Mouse (Mus musculus) intestine, embryonic 14.5 days (tissue): ENCODE data around the gene Vipr1. TPM values are rescaled to one million over a fixed set of nuclear protein-coding genes. Genes with fewer than 3 reads are reported as not detected.
A peak's percentile ranks its signal among the peaks of the same experiment; 100 is the strongest.
"Not testable (repeated sequence)": the region's sequence is repeated elsewhere in the genome, so short reads cannot be mapped to it uniquely, and the experiment has no call there.

ENCODE experiments used
- ATAC-seq: fragments of 200-750 bp; cut with Nextera tagmentation; replicated peaks from 2 replicates; pipeline ENCODE4 v1.8.0; 2017; ENCODE audit warnings: low read depth, moderate number of reproducible peaks, moderate TSS enrichment, moderate library complexity; ENCODE audit not compliant: low FRiP score, low TSS enrichment
- DNase-seq: peaks from one replicate; pipeline ENCODE4 v3.0.0-alpha.2; 2018; ENCODE audit warnings: low spot score
- H3K27ac ChIP-seq: fragments of 300-500 bp; sonication (generic); 2 replicates; pipeline ENCODE4 v1.5.1; 2014; ENCODE audit warnings: low read depth, mild to moderate bottlenecking, control low read depth
- H3K27me3 ChIP-seq: fragments of 300-500 bp; sonication (generic); replicated peaks from 2 replicates; pipeline ENCODE4 v1.6.1; 2014; ENCODE audit warnings: low read length, control low read depth; ENCODE audit not compliant: control insufficient read depth, insufficient read depth
- H3K36me3 ChIP-seq: fragments of 300-500 bp; sonication (generic); 2 replicates; pipeline ENCODE4 v1.6.1; 2014; ENCODE audit warnings: low read length, control low read depth; ENCODE audit not compliant: control insufficient read depth, insufficient read depth
- H3K4me1 ChIP-seq: fragments of 300-500 bp; sonication (generic); replicated peaks from 2 replicates; pipeline ENCODE4 v1.6.1; 2014; ENCODE audit warnings: low read length, control low read depth, mixed read lengths; ENCODE audit not compliant: control insufficient read depth, insufficient read depth
- H3K4me2 ChIP-seq: fragments of 300-500 bp; sonication (generic); 2 replicates; pipeline ENCODE4 v1.6.1; 2014; ENCODE audit warnings: low read length
- H3K4me3 ChIP-seq: fragments of 300-500 bp; sonication (generic); 2 replicates; pipeline ENCODE4 v1.5.1; 2014; ENCODE audit warnings: low read depth, low read length, control low read depth, mixed read lengths
- H3K9ac ChIP-seq: fragments of 300-500 bp; sonication (generic); 2 replicates; pipeline ENCODE4 v1.6.1; 2014; ENCODE audit warnings: mild to moderate bottlenecking, low read length
- H3K9me3 ChIP-seq: fragments of 300-500 bp; sonication (generic); 2 replicates; pipeline ENCODE4 v1.6.1; 2016; ENCODE audit warnings: low read length, control low read depth; ENCODE audit not compliant: control insufficient read depth
- WGBS: fragments of 180-500 bp; shearing (Covaris S2); extraction: QIAGEN DNeasy Blood & Tissue Kit; methylation state at CpG from one replicate; pipeline ENCODE4 v1.1.7; 2014; 5-methylcytosine and 5-hydroxymethylcytosine counted together
- polyA plus RNA-seq: library from polyadenylated mRNA; unstranded; fragments of >200 nt; fragmentation: Nextera tagmentation; extraction: Ambion mirVana; gene quantifications from 2 replicates; pipeline ENCODE4 v1.2.1, GENCODE M21; 2014

Vipr1 gene
- polyA plus RNA-seq: 3.9 and 5.9 TPM in 2 replicates

DNA sequence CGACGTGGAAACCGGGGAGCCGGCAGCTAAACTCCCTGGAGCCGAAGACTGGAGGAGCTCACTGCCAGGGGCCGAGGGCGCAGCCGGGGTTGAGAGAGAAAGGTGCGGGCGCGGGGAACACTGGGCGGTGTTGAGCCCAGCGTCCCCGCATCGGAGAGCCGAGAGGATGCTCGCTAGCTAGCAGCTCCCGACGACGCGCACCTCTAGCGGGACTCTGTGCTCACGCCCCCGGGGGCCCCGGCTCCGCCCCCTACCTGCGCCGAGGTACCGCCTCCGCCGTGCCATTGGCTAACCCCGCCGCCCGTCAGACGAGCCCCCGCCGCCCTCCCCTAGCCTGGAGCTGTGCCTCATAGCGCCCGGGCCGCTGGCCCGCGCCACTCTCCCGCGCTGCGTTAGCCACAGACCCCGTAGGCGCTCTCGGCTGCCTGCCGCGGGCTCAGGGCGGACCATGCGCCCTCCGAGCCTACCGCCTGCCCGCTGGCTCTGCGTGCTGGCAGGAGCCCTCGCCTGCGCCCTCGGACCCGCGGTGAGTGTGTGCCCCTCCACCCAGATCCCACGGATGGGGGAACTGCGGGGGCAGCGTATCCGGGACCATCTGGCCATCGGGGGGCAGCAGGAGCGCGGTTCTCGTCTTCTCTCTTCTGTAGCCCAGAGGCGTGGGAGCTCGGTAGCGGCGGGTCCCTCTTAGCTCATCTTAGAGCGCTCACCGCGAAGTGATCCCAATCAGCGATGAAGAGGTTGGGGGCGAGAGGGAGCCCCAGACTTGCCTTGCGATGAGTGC, at the start of gene Vipr1:
TSS of gene Vipr1 (plus strand) at position 316 of the 781 bp plus-strand sequence.
- no peaks in the 10 kb centered on the region for H3K36me3 ChIP-seq

DNA sequence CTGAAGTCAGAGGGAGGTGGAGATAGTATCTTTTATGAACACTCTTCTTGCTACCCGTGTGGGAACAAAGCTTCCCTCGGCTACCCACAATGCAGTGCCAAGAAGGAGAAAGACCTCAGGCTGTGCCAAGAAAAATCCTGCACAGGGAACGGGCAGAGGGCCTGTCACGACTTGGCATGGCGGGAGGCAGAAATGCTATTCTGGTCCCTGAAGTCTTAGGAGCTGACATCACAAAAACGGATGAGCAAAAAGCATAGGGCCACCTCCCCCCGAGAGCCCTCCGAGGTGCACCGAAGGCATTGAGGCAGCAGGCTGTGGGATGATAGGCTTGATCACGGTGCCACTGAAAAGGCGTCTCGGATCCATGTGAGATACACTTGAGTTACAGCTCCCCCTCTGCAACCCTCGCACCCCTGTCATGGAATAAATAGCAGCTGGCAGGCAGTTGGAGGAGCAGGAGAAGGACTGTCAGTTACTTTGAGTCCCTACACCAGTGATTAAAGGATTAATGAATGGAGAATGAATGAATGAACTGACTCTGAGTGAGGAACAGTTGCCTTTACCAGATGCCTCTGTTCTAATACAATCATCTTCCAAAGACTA, 49.5 kb upstream of the Vipr1 start:
- Histone ChIP-seq H3K9ac (no peak overlapping the region), H3K36me3 (no peaks in the 10 kb centered on the region), H3K27me3 (no peaks in the 10 kb centered on the region), H3K4me1 (peaks cover 5% of the 10 kb centered on the region; the same call in 1 of the 2 replicates), H3K9me3 (peaks cover 8% of the 10 kb centered on the region), H3K4me2 (no peak overlapping the region), H3K4me3 (no peak overlapping the region), H3K27ac (no peak overlapping the region)
- ATAC-seq (no peak), DNase-seq (no peak)
- WGBS: 83% methylated on average over 13 of the region's 13 CpGs

More for the DNA sequence above, at the start of gene Vipr1:
- Histone ChIP-seq H3K4me1 (peaks cover 9% of the 10 kb centered on the region), H3K9me3 (no peaks in the 10 kb centered on the region), H3K4me2 (peak within 1 kb of the TSS; percentile 66), H3K9ac (peak within 1 kb of the TSS; percentile 39), H3K4me3 (peak within 1 kb of the TSS; percentile 37), H3K27me3 (peaks cover 54% of the 10 kb centered on the region), H3K27ac (no peak within 1 kb of the TSS)
- peak; percentile 90 for DNase-seq
- ATAC-seq: peak; percentile 88
- under 1% methylated on average over 70 of the region's 79 CpGs for WGBS

DNA sequence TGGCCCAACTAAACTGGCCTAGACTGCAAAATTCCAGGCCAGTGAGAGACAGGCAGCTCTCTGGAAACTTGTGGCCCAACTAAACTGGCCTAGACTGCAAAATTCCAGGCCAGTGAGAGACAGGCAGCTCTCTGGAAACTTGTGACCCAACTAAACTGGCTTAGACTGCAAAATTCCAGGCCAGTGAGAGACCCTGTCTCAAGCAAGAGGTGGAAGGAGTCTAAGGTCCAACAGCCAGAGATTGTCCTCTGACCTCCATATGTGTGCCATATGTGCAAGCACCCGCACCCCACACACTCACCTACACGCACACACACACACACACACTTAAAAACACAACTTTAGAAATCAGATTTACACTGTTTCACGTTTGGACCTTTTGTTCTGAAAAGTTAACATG, 48.7 kb upstream of the Vipr1 start:
- not testable (repeated sequence) for DNase-seq, H3K9me3 ChIP-seq, H3K4me2 ChIP-seq, H3K27ac ChIP-seq, H3K9ac ChIP-seq, H3K27me3 ChIP-seq, H3K4me1 ChIP-seq, H3K36me3 ChIP-seq, H3K4me3 ChIP-seq, ATAC-seq
- 88% methylated on average over 3 of the region's 3 CpGs for WGBS

DNA sequence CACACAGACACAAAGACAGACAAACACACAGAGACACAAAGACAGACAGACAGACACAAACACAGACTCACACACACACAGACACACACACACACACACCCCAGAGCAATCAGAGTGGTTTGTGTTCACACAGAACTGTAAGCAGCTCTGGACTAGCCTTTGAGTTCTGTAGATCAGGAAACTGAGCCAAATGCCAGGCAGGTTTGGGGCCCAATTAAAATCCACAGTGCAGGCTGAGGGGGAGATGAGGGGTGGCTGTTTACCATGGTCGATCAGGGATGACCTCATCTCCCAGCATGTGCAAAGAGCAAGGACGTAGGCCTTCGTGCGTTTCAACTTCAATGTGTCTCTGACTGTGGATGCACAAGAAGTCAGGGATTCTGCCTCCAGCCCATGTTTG, 47.7 kb upstream of the Vipr1 start:
- Histone ChIP-seq H3K9me3 (no peaks in the 10 kb centered on the region), H3K4me2 (no peak overlapping the region), H3K36me3 (no peaks in the 10 kb centered on the region), H3K9ac (no peak overlapping the region), H3K27me3 (no peaks in the 10 kb centered on the region), H3K27ac (no peak overlapping the region), H3K4me3 (no peak overlapping the region), H3K4me1 (0 out of 2 replicates have a peak, but pooled peaks cover 2% of the 10 kb centered on the region)
- DNase-seq: no peak
- ATAC-seq: no peak
- WGBS: 49% methylated on average over 4 of the region's 4 CpGs

DNA sequence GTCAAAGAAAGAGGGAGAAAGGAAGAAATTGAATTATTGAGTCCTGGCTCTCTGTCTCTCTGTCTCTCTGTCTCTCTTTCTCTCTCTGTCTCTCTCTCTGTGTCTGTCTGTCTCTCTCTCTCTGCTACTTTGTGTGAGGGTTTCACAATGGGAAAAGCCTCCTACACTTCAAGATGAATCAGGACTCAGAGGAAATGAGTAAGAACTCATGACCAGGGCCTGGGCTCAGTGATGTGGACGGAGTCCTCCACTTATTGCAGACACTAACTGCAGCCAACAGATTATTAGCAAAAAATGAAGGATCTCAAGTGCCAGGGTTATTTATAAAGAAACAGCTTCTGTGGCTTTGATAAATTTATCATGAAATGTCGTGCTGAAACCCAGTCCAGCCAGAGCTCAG, 44.4 kb upstream of the Vipr1 start:
- no peaks in the 10 kb centered on the region for H3K36me3 ChIP-seq
- H3K4me2 ChIP-seq: no peak overlapping the region
- no peaks in the 10 kb centered on the region for H3K27me3 ChIP-seq
- no peak overlapping the region for H3K4me3 ChIP-seq
- no peaks in the 10 kb centered on the region for H3K9me3 ChIP-seq
- DNase-seq (no peak), ATAC-seq (no peak)
- H3K4me1 ChIP-seq: no peaks in the 10 kb centered on the region; the same call in 1 of the 2 replicates
- 85% methylated on average over 2 of the region's 2 CpGs for WGBS
- H3K9ac ChIP-seq: no peak overlapping the region
- H3K27ac ChIP-seq: no peak overlapping the region

DNA sequence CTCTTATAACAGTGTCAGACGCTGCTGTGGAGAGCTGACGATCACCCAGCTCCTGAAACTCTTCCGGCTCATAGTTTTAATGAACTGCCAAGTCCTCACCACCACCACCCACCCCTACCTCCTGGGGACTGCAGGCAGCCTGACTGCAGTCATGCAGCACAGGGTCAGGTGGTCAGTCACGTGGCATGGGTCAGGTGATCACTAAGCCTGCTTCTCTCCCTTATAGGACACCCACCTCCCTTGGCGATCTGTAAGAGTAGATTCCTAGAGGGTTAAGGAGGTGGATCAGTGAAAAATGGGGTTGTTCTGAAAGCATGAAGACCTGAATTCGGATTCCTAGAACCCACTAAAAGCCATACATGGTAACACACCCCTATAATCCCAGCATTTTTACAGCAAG, 43.0 kb upstream of the Vipr1 start:
- H3K36me3 ChIP-seq: no peaks in the 10 kb centered on the region
- H3K4me3 ChIP-seq: no peak overlapping the region
- no peak overlapping the region for H3K4me2 ChIP-seq
- H3K4me1 ChIP-seq: no peaks in the 10 kb centered on the region; the same call in 1 of the 2 replicates
- H3K9ac ChIP-seq: no peak overlapping the region
- ATAC-seq (no peak), DNase-seq (no peak)
- H3K27me3 ChIP-seq: no peaks in the 10 kb centered on the region
- no peak overlapping the region for H3K27ac ChIP-seq
- 85% methylated on average over 6 of the region's 6 CpGs for WGBS
- no peaks in the 10 kb centered on the region for H3K9me3 ChIP-seq

DNA sequence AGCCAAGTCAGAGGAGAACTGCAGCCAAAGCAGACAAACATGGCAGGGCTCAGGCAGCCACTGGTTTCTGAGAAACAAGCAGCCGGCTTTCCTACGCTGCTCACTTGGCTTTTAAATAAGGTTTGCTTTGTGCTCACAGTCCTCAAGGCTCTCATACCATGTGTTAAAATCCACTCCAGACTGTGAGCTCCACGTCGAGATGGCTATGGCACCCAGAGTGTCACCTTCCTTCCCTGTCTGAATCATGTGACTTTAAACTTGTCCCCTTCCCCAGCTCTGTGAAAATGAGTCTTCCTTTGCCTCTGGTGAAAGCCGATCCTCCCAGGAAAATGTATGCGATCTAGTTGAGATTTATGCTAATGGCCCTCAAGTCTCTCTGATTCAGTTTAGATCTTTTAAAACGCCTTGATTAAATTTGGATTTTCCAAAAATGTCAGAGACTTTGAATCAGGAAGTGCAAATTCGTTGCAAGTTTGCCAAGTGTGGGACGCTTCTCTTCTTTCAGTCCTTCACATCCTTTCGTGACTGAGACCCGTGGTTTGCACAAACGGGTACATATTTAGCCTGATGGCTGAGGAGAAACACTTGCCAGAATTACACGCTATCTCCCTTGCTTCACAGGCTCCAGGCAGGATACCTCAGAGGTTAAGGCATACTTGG, 42.2 kb upstream of the Vipr1 start:
- DNase-seq (no peak), ATAC-seq (no peak)
- Histone ChIP-seq H3K27ac (no peak overlapping the region), H3K27me3 (no peaks in the 10 kb centered on the region), H3K9ac (no peak overlapping the region), H3K9me3 (no peaks in the 10 kb centered on the region), H3K4me3 (no peak overlapping the region), H3K4me2 (0 out of 2 replicates have a peak overlapping the region, but pooled peaks have one; percentile 1), H3K4me1 (no peaks in the 10 kb centered on the region; the same call in 1 of the 2 replicates), H3K36me3 (no peaks in the 10 kb centered on the region)
- WGBS: 55% methylated on average over 13 of the region's 13 CpGs

DNA sequence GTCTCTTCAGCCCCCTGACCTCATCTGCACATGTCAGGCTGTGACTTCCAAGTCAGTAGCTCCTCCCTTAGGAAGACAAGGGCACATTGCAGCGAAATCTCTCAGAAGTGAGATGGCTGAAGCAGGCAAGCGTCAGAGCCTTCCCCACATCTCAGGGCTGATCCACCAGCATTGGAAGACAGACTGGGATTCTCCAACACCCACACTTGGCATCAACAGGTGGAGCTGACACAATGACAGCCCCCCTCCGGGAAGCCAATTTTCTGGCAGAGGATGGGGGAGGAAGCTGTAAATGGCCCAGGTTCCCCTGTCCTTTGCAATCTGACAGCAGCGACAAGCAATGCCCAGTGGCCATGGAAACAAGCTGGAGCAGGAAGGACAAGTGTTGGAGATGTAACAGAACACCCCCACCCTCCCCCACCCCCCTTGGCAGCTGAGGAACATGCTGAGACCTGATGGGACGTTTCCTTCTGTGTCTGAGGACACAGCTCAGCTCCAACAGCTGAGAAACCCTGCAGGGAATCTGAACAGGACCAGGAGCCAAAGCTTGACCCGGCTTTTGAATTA, 41.6 kb upstream of the Vipr1 start:
- DNase-seq: no peak

More for the DNA sequence above, 41.6 kb upstream of the Vipr1 start:
- Histone ChIP-seq H3K36me3 (no peaks in the 10 kb centered on the region), H3K4me2 (0 out of 2 replicates have a peak overlapping the region, but pooled peaks have one; percentile 1), H3K9me3 (no peaks in the 10 kb centered on the region), H3K27me3 (no peaks in the 10 kb centered on the region), H3K9ac (no peak overlapping the region), H3K27ac (no peak overlapping the region), H3K4me3 (no peak overlapping the region), H3K4me1 (no peaks in the 10 kb centered on the region; the same call in 1 of the 2 replicates)
- 33% methylated on average over 6 of the region's 6 CpGs for WGBS
- ATAC-seq: no peak
